Comparison of ENCODE assay signal across 8 mouse cellular contexts in genomic region chr7:25658657-25659472, GRCm38 (mm10). TPM values are rescaled to one million over a fixed set of nuclear protein-coding genes. Genes with fewer than 3 reads are reported as not detected.
DNase-seq lines count a peak whose midpoint lies in the region; ATAC-seq and TF ChIP-seq lines count a peak whose summit lies in the region.

Gene Bckdha, minus strand, starts transcription at chr7:25658981.
Gene Exosc5, plus strand, starts transcription at chr7:25659164.

- DNase-seq in ES-E14 (ENCODE audit: low read depth, low spot score): peak; percentile 100
- peak; percentile 100 for DNase-seq in cerebellum, adult 11-12 months
- DNase-seq in heart, postnatal 25 days (ENCODE audit: low spot score): peak; percentile 99
- peak; percentile 99 to 100 for DNase-seq in layer of hippocampus, adult 18-20 months (ENCODE audit: low spot score in 2 of 2)
- peak; percentile 98 for DNase-seq in lung, adult 2 months
- DNase-seq in thymus, adult 18-20 months: peak; percentile 98 to 99

- H3K4me3 ChIP-seq in ES-E14 (ENCODE audit: insufficient read depth in 1 of 2, low read depth in 1 of 2, low read length in 2 of 2, poor library complexity in 1 of 2, severe bottlenecking in 1 of 2): peak within 1 kb of the TSS; percentile 86 to 92
- H3K4me3 ChIP-seq in forebrain, embryonic 15.5 days: peak within 1 kb of the TSS; percentile 73
- peak within 1 kb of the TSS; percentile 97 for H3K4me3 ChIP-seq in lung, adult 2 months (replicated peaks; ENCODE audit: extremely low read depth, low read depth, low read length)

- no peak for TF ChIP-seq CTCF in lung, adult 2 months (IDR thresholded peaks at IDR 0.05; ENCODE audit: insufficient read depth, low read length)

- peak within 1 kb of the TSS; percentile 87 for H3K9ac ChIP-seq in ES-E14 (ENCODE audit: insufficient read depth, low read depth, low read length, poor library complexity, severe bottlenecking)
- H3K9ac ChIP-seq in forebrain, embryonic 15.5 days (replicated peaks): peak within 1 kb of the TSS; percentile 73

- in situ Hi-C loops in ES-E14 (cut with MboI; ENCODE audit: low sequenced_read_pairs in 2 of 2, unreplicated experiment in 2 of 2): no loop called here

- intact Hi-C loops in heart, postnatal 25 days (cut with DNase I): loop anchor here (5.0 kb wide), 1 partner anchor 37 kb away; no protein-coding TSS in a partner anchor

- H3K9me3 ChIP-seq in ES-E14 (ENCODE audit: control insufficient read depth, insufficient read depth, low read depth, low read length): no peaks in the 10 kb centered on the region
- H3K9me3 ChIP-seq in forebrain, embryonic 15.5 days: no peaks in the 10 kb centered on the region

- peak; percentile 97 for ATAC-seq in forebrain, embryonic 15.5 days (replicated peaks)
- peak; percentile 97 for ATAC-seq in neutrophil, adult 5-6 weeks (ENCODE audit: extremely low read depth, insufficient number of reproducible peaks, low FRiP score, poor library complexity, severe bottlenecking)

- peaks cover 25% of the 10 kb centered on the region for H3K36me3 ChIP-seq in ES-E14 (ENCODE audit: control insufficient read depth, insufficient read depth, low read length, poor library complexity, severe bottlenecking)
- H3K36me3 ChIP-seq in forebrain, embryonic 15.5 days: 0 out of 2 replicates have a peak, but pooled peaks cover under 1% of the 10 kb centered on the region

- peaks cover 6 to 12% of the 10 kb centered on the region in 2 experiments; a peak in 3 of 4 replicates for H3K4me1 ChIP-seq in ES-E14 (ENCODE audit: control insufficient read depth in 2 of 2, insufficient read depth in 2 of 2, low read length in 2 of 2, poor library complexity in 1 of 2)
- peaks cover 29% of the 10 kb centered on the region for H3K4me1 ChIP-seq in forebrain, embryonic 15.5 days
- peaks cover 5% of the 10 kb centered on the region for H3K4me1 ChIP-seq in lung, adult 2 months (ENCODE audit: control insufficient read depth, insufficient read depth, low read length)

- H3K4me2 ChIP-seq in forebrain, embryonic 15.5 days (replicated peaks): peak within 1 kb of the TSS; percentile 89

- WGBS in forebrain, embryonic 15.5 days: under 1% methylated on average over 50 of the region's 50 CpGs
- under 1% methylated on average over 50 of the region's 50 CpGs for WGBS in lung, adult 2 months

- peak; percentile 92; the same call in 1 of the 2 replicates for TF ChIP-seq POLR2A in lung, adult 2 months (IDR thresholded peaks at IDR 0.05; ENCODE audit: borderline replicate concordance, extremely low read depth, low read depth, low read length)

- H3K27me3 ChIP-seq in forebrain, embryonic 15.5 days: no peaks in the 10 kb centered on the region

- peak within 1 kb of the TSS; percentile 45 for H3K27ac ChIP-seq in ES-E14 (ENCODE audit: insufficient read depth, low read depth, low read length, poor library complexity, severe bottlenecking)
- H3K27ac ChIP-seq in forebrain, embryonic 15.5 days (replicated peaks): peak within 1 kb of the TSS; percentile 67

TF ChIP-seq in ES-E14, 5 proteins besides CTCF, POLR2A, EP300 and RAD21:
- TF ChIP-seq MAFK (IDR thresholded peaks at IDR 0.05; ENCODE audit: insufficient read depth, low read depth, low read length) (no peak), ZNF384 (IDR thresholded peaks at IDR 0.05; ENCODE audit: low read depth, low read length) (no peak), HCFC1 (IDR thresholded peaks at IDR 0.05; ENCODE audit: borderline replicate concordance, insufficient read depth, low read length) (peak; percentile 78; the same call in 1 of the 2 replicates)

RNA-seq across cellular contexts. Expression of gene Bckdha, which starts in this region (rescaled TPM):
- total RNA-seq in ES-E14 (2012; rRNA removed): 96.0 and 116 TPM in 2 replicates
- polyA plus RNA-seq in forebrain, embryonic 15.5 days (2015; fragmentation: Nextera tagmentation; extraction: Ambion mirVana): 57.8 and 62.1 TPM in 2 replicates
- total RNA-seq in heart, postnatal 25 days (2021): 100 to 1,000 TPM; 184 to 199 TPM
- 10 to 100 TPM; 37.0 to 41.2 TPM for total RNA-seq in layer of hippocampus, adult 18-20 months (2021)
- 140 and 143 TPM in 2 replicates for polyA plus RNA-seq in lung, adult 2 months (2012; rRNA removed)
- 34.4 and 37.0 TPM in 2 replicates for total RNA-seq in neutrophil, adult 5-6 weeks (2017)

RNA-seq across cellular contexts. Expression of gene Exosc5, which starts in this region (rescaled TPM):
- 170 and 182 TPM in 2 replicates for total RNA-seq in ES-E14 (2012; rRNA removed)
- 50.5 and 51.8 TPM in 2 replicates for polyA plus RNA-seq in forebrain, embryonic 15.5 days (2015; fragmentation: Nextera tagmentation; extraction: Ambion mirVana)
- 10 to 100 TPM; 16.0 to 16.3 TPM for total RNA-seq in heart, postnatal 25 days (2021)
- 10 to 100 TPM; 25.8 to 30.4 TPM for total RNA-seq in layer of hippocampus, adult 18-20 months (2021)
- polyA plus RNA-seq in lung, adult 2 months (2012; rRNA removed): 53.1 and 60.8 TPM in 2 replicates
- 33.1 and 40.1 TPM in 2 replicates for total RNA-seq in neutrophil, adult 5-6 weeks (2017)

Comparison
In these comparisons a context has a peak if more than half of its experiments do, and no peak if none do; other contexts are left out.
1. Peak in every context shown above with its lines: DNase-seq, ATAC-seq, H3K4me3 ChIP-seq and H3K27ac ChIP-seq.